Mouse (Mus musculus) neural tube, embryonic 15.5 days (tissue): Measurements from ENCODE around the gene Gm43552. TPM values are rescaled to one million over a fixed set of nuclear protein-coding genes. Genes with fewer than 3 reads are reported as not detected.

Experiments
- ATAC-seq: fragments of 200-750 bp; cut with Nextera tagmentation; 2 replicates; pipeline ENCODE4 v1.8.0; 2017; ENCODE audit warnings: mild to moderate bottlenecking, moderate TSS enrichment, moderate library complexity; ENCODE audit not compliant: low FRiP score
- H3K27ac ChIP-seq: fragments of 300-500 bp; sonication (generic); replicated peaks from 2 replicates; pipeline ENCODE4 v1.5.1; 2015; ENCODE audit warnings: mild to moderate bottlenecking, inconsistent platforms
- H3K27me3 ChIP-seq: fragments of 300-500 bp; sonication (generic); replicated peaks from 2 replicates; pipeline ENCODE4 v1.6.1; 2015; ENCODE audit warnings: inconsistent platforms
- H3K36me3 ChIP-seq: fragments of 300-500 bp; sonication (generic); 2 replicates; pipeline ENCODE4 v1.6.1; 2015; ENCODE audit warnings: inconsistent platforms
- H3K4me1 ChIP-seq: fragments of 300-500 bp; sonication (generic); 2 replicates; pipeline ENCODE4 v1.6.1; 2015; ENCODE audit warnings: inconsistent platforms
- H3K4me2 ChIP-seq: fragments of 300-500 bp; sonication (generic); 2 replicates; pipeline ENCODE4 v1.6.1; 2015; ENCODE audit warnings: inconsistent platforms, mild to moderate bottlenecking, moderate library complexity
- H3K4me3 ChIP-seq: fragments of 300-500 bp; sonication (generic); replicated peaks from 2 replicates; pipeline ENCODE4 v1.5.1; 2015; ENCODE audit warnings: mild to moderate bottlenecking, inconsistent platforms
- H3K9ac ChIP-seq: fragments of 300-500 bp; sonication (generic); replicated peaks from 2 replicates; pipeline ENCODE4 v1.6.1; 2015; ENCODE audit warnings: mild to moderate bottlenecking, inconsistent platforms
- H3K9me3 ChIP-seq: fragments of 300-500 bp; sonication (generic); replicated peaks from 2 replicates; pipeline ENCODE4 v1.6.1; 2016; ENCODE audit warnings: inconsistent platforms
- WGBS: fragments of 180-500 bp; shearing (Covaris S2); methylation state at CpG from one replicate; pipeline ENCODE4 v1.1.7; 2015; ENCODE audit warnings: mixed read lengths; 5-methylcytosine and 5-hydroxymethylcytosine counted together
- polyA plus RNA-seq: library from polyadenylated mRNA; unstranded; fragments of >200 nt; fragmentation: Nextera tagmentation; extraction: Ambion mirVana; gene quantifications from 2 replicates; pipeline ENCODE4 v1.2.1, GENCODE M21; 2015

Gene Gm43552
- polyA plus RNA-seq, 1 experiment from 2014 or later = 1.1 TPM

GRCm38 (mm10) chr5:65394425-65394824 lies 98.2 kb downstream of the Gm43552 start:
- Histone ChIP-seq H3K27me3 (no peaks in the 10 kb centered on the region), H3K4me1 (peaks cover 21% of the 10 kb centered on the region), H3K9me3 (no peaks in the 10 kb centered on the region), H3K36me3 (peaks cover 39% of the 10 kb centered on the region), H3K4me2 (no peak overlapping the region), H3K27ac (no peak overlapping the region), H3K4me3 (no peak overlapping the region), H3K9ac (no peak overlapping the region)
- ATAC-seq = no peak
- WGBS = 95% methylated on average over 7 of the region's 7 CpGs

- Histone ChIP-seq H3K27ac (peak overlapping the region; percentile 80), H3K9ac (peak overlapping the region; percentile 71), H3K4me1 (peaks cover 30% of the 10 kb centered on the region), H3K4me3 (peak overlapping the region; percentile 77), H3K4me2 (peak overlapping the region; percentile 77), H3K9me3 (no peaks in the 10 kb centered on the region), H3K36me3 (peaks cover 46% of the 10 kb centered on the region), H3K27me3 (no peaks in the 10 kb centered on the region)
- ATAC-seq = peak; percentile 62; the same call in 1 of the 2 replicates
- WGBS = 4% methylated on average over 12 of the region's 12 CpGs
Measured at GRCm38 (mm10) chr5:65391753-65392152, 100.9 kb downstream of the Gm43552 start.

- peak within 1 kb of the TSS; percentile 97 for H3K9ac ChIP-seq
Measured at GRCm38 (mm10) chr5:65390648-65391644, 101.7 kb downstream of the Gm43552 start, which contains the start of the genes Rpl9 and Lias. Gene Rpl9 (minus strand): TSS chr5:65391444. Gene Lias (plus strand): TSS chr5:65391497.

GRCm38 (mm10) chr5:65387008-65387867 lies 105.4 kb downstream of the Gm43552 start:
- H3K4me3 ChIP-seq = no peak overlapping the region
- 83% methylated on average over 6 of the region's 6 CpGs for WGBS

More at GRCm38 (mm10) chr5:65390648-65391644, 101.7 kb downstream of the Gm43552 start, which contains the start of the genes Rpl9 and Lias:
- Histone ChIP-seq H3K27ac (peak within 1 kb of the TSS; percentile 90), H3K4me3 (peak within 1 kb of the TSS; percentile 77), H3K36me3 (peaks cover 45% of the 10 kb centered on the region), H3K4me1 (peaks cover 30% of the 10 kb centered on the region), H3K4me2 (peak within 1 kb of the TSS; percentile 77), H3K27me3 (no peaks in the 10 kb centered on the region), H3K9me3 (no peaks in the 10 kb centered on the region)
- peak; percentile 98 for ATAC-seq
- whole genome bisulfite sequencing = under 1% methylated on average over 83 of the region's 83 CpGs

GRCm38 (mm10) chr5:65385704-65386103 lies 106.9 kb downstream of the Gm43552 start:
- H3K27me3 ChIP-seq = no peaks in the 10 kb centered on the region
- H3K4me1 ChIP-seq = peaks cover 21% of the 10 kb centered on the region
- WGBS = 78% methylated on average over 2 of the region's 2 CpGs
- H3K9ac ChIP-seq = no peak overlapping the region
- no peak overlapping the region for H3K4me3 ChIP-seq
- H3K27ac ChIP-seq = no peak overlapping the region
- H3K36me3 ChIP-seq = peaks cover 45% of the 10 kb centered on the region
- ATAC-seq = no peak
- no peaks in the 10 kb centered on the region for H3K9me3 ChIP-seq
- H3K4me2 ChIP-seq = no peak overlapping the region

More at GRCm38 (mm10) chr5:65387008-65387867, 105.4 kb downstream of the Gm43552 start:
- Histone ChIP-seq H3K27ac (no peak overlapping the region), H3K4me1 (peaks cover 23% of the 10 kb centered on the region), H3K4me2 (no peak overlapping the region), H3K36me3 (peaks cover 45% of the 10 kb centered on the region), H3K9me3 (no peaks in the 10 kb centered on the region), H3K9ac (no peak overlapping the region), H3K27me3 (no peaks in the 10 kb centered on the region)
- ATAC-seq = no peak

Other genes starting within 250 kb of the Gm43552 start
- gene Rfc1, start 157.2 kb downstream of the Gm43552 start, polyA plus RNA-seq = 28.9 and 41.9 TPM in 2 replicates
- 0.15 TPM in 1 of 2 replicates, not detected in the other for gene Klb, start 144.5 kb downstream of the Gm43552 start, polyA plus RNA-seq
- gene Rpl9, start 101.4 kb downstream of the Gm43552 start, polyA plus RNA-seq = 545 and 687 TPM in 2 replicates
- gene Lias, start 101.3 kb downstream of the Gm43552 start, polyA plus RNA-seq = 61.1 and 63.4 TPM in 2 replicates
- gene Ugdh, start 56.9 kb downstream of the Gm43552 start, polyA plus RNA-seq = 44.1 and 63.4 TPM in 2 replicates
- gene Smim14, start 44.4 kb upstream of the Gm43552 start, polyA plus RNA-seq = 187 and 197 TPM in 2 replicates
- gene Ube2k, start 44.4 kb upstream of the Gm43552 start, polyA plus RNA-seq = 200 and 217 TPM in 2 replicates
- 35.6 and 38.0 TPM in 2 replicates for gene Pds5a, start 205.4 kb upstream of the Gm43552 start, polyA plus RNA-seq